Mouse (Mus musculus) liver, embryonic 14.5 days (tissue): ENCODE measurements around the gene Cyp2u1.

ENCODE experiments used
- CTCF ChIP-seq: IDR thresholded peaks from 2 replicates; pipeline ENCODE4 v1.5.1; 2016; ENCODE audit warnings: antibody characterized with exemption, low read depth, control low read depth
- EP300 ChIP-seq: IDR thresholded peaks from 2 replicates; pipeline ENCODE4 v1.6.1; 2016; ENCODE audit warnings: antibody characterized with exemption, low read depth

DNA sequence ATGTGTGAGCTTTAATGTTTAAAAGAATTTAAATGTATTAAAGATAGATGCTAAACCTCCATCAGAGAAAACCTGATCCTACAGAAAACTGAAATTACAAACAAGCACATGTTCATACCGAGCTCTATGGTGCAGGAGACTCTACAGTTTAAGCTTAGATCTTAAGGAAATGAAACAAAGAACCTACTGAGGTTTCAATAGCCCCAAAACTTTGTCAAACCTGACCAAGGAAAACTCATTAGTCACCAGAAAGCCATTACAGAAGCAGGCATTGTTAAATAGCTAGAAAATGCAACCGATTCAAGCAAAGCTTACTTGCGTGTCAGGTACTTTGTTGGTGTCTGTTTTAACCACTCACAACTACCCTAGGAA, 45.5 kb upstream of the Cyp2u1 start:
- no peak for TF ChIP-seq CTCF
- no peak for TF ChIP-seq EP300
